Mouse (Mus musculus): ENCODE measurements around the gene Scrn2.

GRCm38 (mm10) chr11:96982859-96983258 is 46.9 kb upstream of the Scrn2 start, which contains the start of gene Sp2:
- TF ChIP-seq CTCF (IDR thresholded peaks at IDR 0.05; ENCODE audit: extremely low read depth, insufficient read depth, insufficient read length, insufficient replicate concordance) (no peak), POLR2A (IDR thresholded peaks at IDR 0.05; ENCODE audit: low read depth, low read length) (no peak)

All from spleen, adult 2 months (tissue).